Comparison of ENCODE assay signal across 8 mouse cellular contexts in genomic region chr7:90456149-90456844, GRCm38 (mm10). TPM values are rescaled to one million over a fixed set of nuclear protein-coding genes. Genes with fewer than 3 reads are reported as not detected.
DNase-seq lines count a peak whose midpoint lies in the region; ATAC-seq and TF ChIP-seq lines count a peak whose summit lies in the region.

No protein-coding gene starts in this region.

- no peak for TF ChIP-seq CTCF in layer of hippocampus, adult 2 months (conservative IDR thresholded peaks at IDR 0.05)
- no peak for TF ChIP-seq CTCF in cortical plate, adult 2 months (IDR thresholded peaks at IDR 0.05; ENCODE audit: extremely low read depth, insufficient read depth, low read length)

- peak overlapping the region; percentile 97 for H3K27ac ChIP-seq in layer of hippocampus, adult 2 months
- H3K27ac ChIP-seq in cortical plate, adult 2 months (ENCODE audit: insufficient read depth, low read length): no peak overlapping the region
- H3K27ac ChIP-seq in intestine, embryonic 15.5 days: 0 out of 2 replicates have a peak overlapping the region, but pooled peaks have one; percentile 37
- peak overlapping the region; percentile 93 for H3K27ac ChIP-seq in neural tube, embryonic 13.5 days (replicated peaks)

- peak; percentile 23; the same call in 1 of the 2 replicates for TF ChIP-seq POLR2A in cortical plate, adult 2 months (IDR thresholded peaks at IDR 0.05; ENCODE audit: extremely low read depth, insufficient read depth, low read length)

- H3K36me3 ChIP-seq in intestine, embryonic 15.5 days: no peaks in the 10 kb centered on the region
- peaks cover 28% of the 10 kb centered on the region for H3K36me3 ChIP-seq in neural tube, embryonic 13.5 days

- H3K9me3 ChIP-seq in intestine, embryonic 15.5 days: no peaks in the 10 kb centered on the region
- no peaks in the 10 kb centered on the region for H3K9me3 ChIP-seq in neural tube, embryonic 13.5 days

- H3K4me3 ChIP-seq in layer of hippocampus, adult 2 months: peak overlapping the region; percentile 88
- peak overlapping the region; percentile 91; the same call in 1 of the 2 replicates for H3K4me3 ChIP-seq in cortical plate, adult 2 months (ENCODE audit: insufficient read depth, low read length)
- peak overlapping the region; percentile 76 for H3K4me3 ChIP-seq in intestine, embryonic 15.5 days (replicated peaks)
- H3K4me3 ChIP-seq in neural tube, embryonic 13.5 days: peak overlapping the region; percentile 76

- no peaks in the 10 kb centered on the region for H3K27me3 ChIP-seq in intestine, embryonic 15.5 days (replicated peaks)
- no peaks in the 10 kb centered on the region for H3K27me3 ChIP-seq in neural tube, embryonic 13.5 days

- peak overlapping the region; percentile 73 for H3K4me2 ChIP-seq in intestine, embryonic 15.5 days (replicated peaks)
- H3K4me2 ChIP-seq in neural tube, embryonic 13.5 days: peak overlapping the region; percentile 61

- WGBS in intestine, embryonic 15.5 days: 16% methylated on average over 7 of the region's 7 CpGs
- WGBS in neural tube, embryonic 13.5 days: 33% methylated on average over 7 of the region's 7 CpGs

- no peak for ATAC-seq in intestine, embryonic 15.5 days
- no peak for ATAC-seq in neural tube, embryonic 13.5 days (ENCODE audit: low read depth)

- DNase-seq in layer of hippocampus, adult 2 months (ENCODE audit: low spot score in 2 of 2): no peak
- DNase-seq in layer of hippocampus, postnatal 25 days (ENCODE audit: extremely low spot score in 1 of 2, low spot score in 1 of 2): no peak
- no peak for DNase-seq in cerebellum, postnatal 36 days
- no peak for DNase-seq in cerebellum, postnatal 14 days
- no peak for DNase-seq in natural killer cell, adult 2 months (ENCODE audit: low spot score in 2 of 2)

- peak overlapping the region; percentile 82 for H3K9ac ChIP-seq in intestine, embryonic 15.5 days
- H3K9ac ChIP-seq in neural tube, embryonic 13.5 days: peak overlapping the region; percentile 84

- H3K4me1 ChIP-seq in cortical plate, adult 2 months (ENCODE audit: control insufficient read depth, insufficient read depth, low read length): peaks cover 2% of the 10 kb centered on the region; the same call in 1 of the 2 replicates
- H3K4me1 ChIP-seq in intestine, embryonic 15.5 days (replicated peaks): peaks cover 7% of the 10 kb centered on the region
- H3K4me1 ChIP-seq in neural tube, embryonic 13.5 days (replicated peaks): peaks cover 21% of the 10 kb centered on the region

RNA-seq across cellular contexts. Expression of gene Tmem126a, which starts 0.7 kb away (rescaled TPM):
- total RNA-seq in layer of hippocampus, adult 2 months (2021): 10 to 100 TPM; 37.1 to 40.0 TPM
- total RNA-seq in layer of hippocampus, postnatal 25 days (2021): 10 to 100 TPM; 39.7 to 43.9 TPM
- polyA plus RNA-seq in cortical plate, adult 2 months (2012; rRNA removed): 39.7 and 42.8 TPM in 2 replicates
- polyA plus RNA-seq in intestine, embryonic 15.5 days (2015; fragmentation: Nextera tagmentation; extraction: Ambion mirVana): 137 and 140 TPM in 2 replicates
- polyA plus RNA-seq in neural tube, embryonic 13.5 days (2015; fragmentation: Nextera tagmentation; extraction: Ambion mirVana): 131 and 141 TPM in 2 replicates

RNA-seq across cellular contexts. Expression of gene Crebzf, which starts 13.8 kb away (rescaled TPM):
- total RNA-seq in layer of hippocampus, adult 2 months (2021): 10 to 100 TPM; 86.0 to 88.5 TPM
- total RNA-seq in layer of hippocampus, postnatal 25 days (2021): 10 to 100 TPM; 70.3 to 88.1 TPM
- polyA plus RNA-seq in cortical plate, adult 2 months (2012; rRNA removed): 103 and 120 TPM in 2 replicates
- polyA plus RNA-seq in intestine, embryonic 15.5 days (2015; fragmentation: Nextera tagmentation; extraction: Ambion mirVana): 26.2 and 35.0 TPM in 2 replicates
- 38.8 and 41.2 TPM in 2 replicates for polyA plus RNA-seq in neural tube, embryonic 13.5 days (2015; fragmentation: Nextera tagmentation; extraction: Ambion mirVana)

RNA-seq across cellular contexts. Expression of gene Tmem126b, which starts 19.5 kb away (rescaled TPM):
- 10 to 100 TPM; 27.6 to 28.4 TPM for total RNA-seq in layer of hippocampus, adult 2 months (2021)
- total RNA-seq in layer of hippocampus, postnatal 25 days (2021): 10 to 100 TPM; 23.9 to 24.8 TPM
- 24.9 and 26.4 TPM in 2 replicates for polyA plus RNA-seq in cortical plate, adult 2 months (2012; rRNA removed)
- 34.5 and 34.6 TPM in 2 replicates for polyA plus RNA-seq in intestine, embryonic 15.5 days (2015; fragmentation: Nextera tagmentation; extraction: Ambion mirVana)
- 45.3 and 46.4 TPM in 2 replicates for polyA plus RNA-seq in neural tube, embryonic 13.5 days (2015; fragmentation: Nextera tagmentation; extraction: Ambion mirVana)

RNA-seq across cellular contexts. Expression of gene Dlg2, which starts 20.2 kb away (rescaled TPM):
- 100 to 1,000 TPM; 248 to 256 TPM for total RNA-seq in layer of hippocampus, adult 2 months (2021)
- total RNA-seq in layer of hippocampus, postnatal 25 days (2021): 100 to 1,000 TPM; 264 to 282 TPM
- polyA plus RNA-seq in cortical plate, adult 2 months (2012; rRNA removed): 137 and 139 TPM in 2 replicates
- 4.7 and 4.8 TPM in 2 replicates for polyA plus RNA-seq in intestine, embryonic 15.5 days (2015; fragmentation: Nextera tagmentation; extraction: Ambion mirVana)
- polyA plus RNA-seq in neural tube, embryonic 13.5 days (2015; fragmentation: Nextera tagmentation; extraction: Ambion mirVana): 13.9 and 18.3 TPM in 2 replicates

RNA-seq across cellular contexts. Expression of gene Ccdc89, which starts 29.9 kb away (rescaled TPM):
- total RNA-seq in layer of hippocampus, adult 2 months (2021): under 1 TPM; 0.39 to 0.69 TPM
- total RNA-seq in layer of hippocampus, postnatal 25 days (2021): under 1 TPM; 0.40 to 0.69 TPM
- polyA plus RNA-seq in cortical plate, adult 2 months (2012; rRNA removed): 0.81 and 0.93 TPM in 2 replicates
- 0.48 and 0.85 TPM in 2 replicates for polyA plus RNA-seq in intestine, embryonic 15.5 days (2015; fragmentation: Nextera tagmentation; extraction: Ambion mirVana)
- 1.6 and 1.7 TPM in 2 replicates for polyA plus RNA-seq in neural tube, embryonic 13.5 days (2015; fragmentation: Nextera tagmentation; extraction: Ambion mirVana)
